In genomic region chr9:110651931-110652722, GRCm38 (mm10) we compare ENCODE assay signal across 8 mouse cellular contexts. TPM values are rescaled to one million over a fixed set of nuclear protein-coding genes. Genes with fewer than 3 reads are reported as not detected.
A peak's percentile ranks its signal among the peaks of the same experiment; 100 is the strongest.
DNase-seq lines count a peak whose midpoint lies in the region; ATAC-seq and TF ChIP-seq lines count a peak whose summit lies in the region.

No protein-coding gene starts in this region.

- no peak for DNase-seq in limb, embryonic 10.5 days (ENCODE audit: low spot score)
- peak; percentile 38 for DNase-seq in embryonic facial prominence, embryonic 10.5 days (ENCODE audit: low spot score)
- no peak for DNase-seq in hindbrain, embryonic 14.5 days (ENCODE audit: low spot score)
- DNase-seq in liver, embryonic 14.5 days (ENCODE audit: low read depth in 3 of 3, low spot score in 3 of 3) = no peak
- DNase-seq in left cerebral cortex, postnatal 25 days (ENCODE audit: low spot score in 2 of 2) = no peak
- DNase-seq in cerebellum, postnatal 14 days = no peak

- H3K9me3 ChIP-seq in limb, embryonic 12.5 days = no peaks in the 10 kb centered on the region
- no peaks in the 10 kb centered on the region for H3K9me3 ChIP-seq in limb, embryonic 10.5 days (replicated peaks)
- no peaks in the 10 kb centered on the region for H3K9me3 ChIP-seq in embryonic facial prominence, embryonic 10.5 days
- no peaks in the 10 kb centered on the region for H3K9me3 ChIP-seq in hindbrain, embryonic 14.5 days (ENCODE audit: control insufficient read depth, low read length)
- no peaks in the 10 kb centered on the region for H3K9me3 ChIP-seq in liver, embryonic 14.5 days (ENCODE audit: control insufficient read depth, low read length)
- no peaks in the 10 kb centered on the region for H3K9me3 ChIP-seq in neural tube, embryonic 14.5 days (ENCODE audit: control insufficient read depth, low read length)

- ATAC-seq in limb, embryonic 12.5 days (ENCODE audit: insufficient number of reproducible peaks, insufficient read depth, low FRiP score, low TSS enrichment, low read depth) = no peak
- no peak for ATAC-seq in hindbrain, embryonic 14.5 days (ENCODE audit: low FRiP score)
- ATAC-seq in liver, embryonic 14.5 days (ENCODE audit: insufficient read depth) = no peak
- ATAC-seq in neural tube, embryonic 14.5 days (ENCODE audit: low read depth) = no peak

- no peak for TF ChIP-seq EP300 in liver, embryonic 14.5 days (IDR thresholded peaks at IDR 0.05; ENCODE audit: low read depth)

- no peak overlapping the region for H3K9ac ChIP-seq in limb, embryonic 12.5 days (replicated peaks)
- H3K9ac ChIP-seq in hindbrain, embryonic 14.5 days = no peak overlapping the region
- no peak overlapping the region for H3K9ac ChIP-seq in liver, embryonic 14.5 days (replicated peaks)
- no peak overlapping the region for H3K9ac ChIP-seq in neural tube, embryonic 14.5 days (replicated peaks; ENCODE audit: low read depth, low read length)

- 22% methylated on average over 13 of the region's 13 CpGs for WGBS in limb, embryonic 12.5 days
- 28% methylated on average over 13 of the region's 13 CpGs for WGBS in limb, embryonic 10.5 days
- WGBS in embryonic facial prominence, embryonic 10.5 days = 33% methylated on average over 13 of the region's 13 CpGs
- 35% methylated on average over 13 of the region's 13 CpGs for WGBS in hindbrain, embryonic 14.5 days
- 16% methylated on average over 13 of the region's 13 CpGs for WGBS in liver, embryonic 14.5 days (ENCODE audit: insufficient replicate concordance)
- 38% methylated on average over 13 of the region's 13 CpGs for WGBS in neural tube, embryonic 14.5 days

- H3K4me2 ChIP-seq in limb, embryonic 12.5 days = peak overlapping the region; percentile 99
- peak overlapping the region; percentile 98 for H3K4me2 ChIP-seq in hindbrain, embryonic 14.5 days (replicated peaks)
- peak overlapping the region; percentile 90 for H3K4me2 ChIP-seq in liver, embryonic 14.5 days (ENCODE audit: low read depth)
- peak overlapping the region; percentile 82 for H3K4me2 ChIP-seq in neural tube, embryonic 14.5 days (ENCODE audit: low read depth, low read length)

- H3K27ac ChIP-seq in limb, embryonic 12.5 days = no peak overlapping the region
- H3K27ac ChIP-seq in limb, embryonic 10.5 days = no peak overlapping the region
- H3K27ac ChIP-seq in embryonic facial prominence, embryonic 10.5 days (replicated peaks) = no peak overlapping the region
- no peak overlapping the region for H3K27ac ChIP-seq in hindbrain, embryonic 14.5 days
- no peak overlapping the region for H3K27ac ChIP-seq in liver, embryonic 14.5 days
- H3K27ac ChIP-seq in neural tube, embryonic 14.5 days (ENCODE audit: low read depth, low read length) = no peak overlapping the region

- no peaks in the 10 kb centered on the region for H3K36me3 ChIP-seq in limb, embryonic 12.5 days
- H3K36me3 ChIP-seq in limb, embryonic 10.5 days = no peaks in the 10 kb centered on the region
- H3K36me3 ChIP-seq in embryonic facial prominence, embryonic 10.5 days (replicated peaks) = no peaks in the 10 kb centered on the region
- no peaks in the 10 kb centered on the region for H3K36me3 ChIP-seq in hindbrain, embryonic 14.5 days (replicated peaks; ENCODE audit: control insufficient read depth, insufficient read depth)
- H3K36me3 ChIP-seq in liver, embryonic 14.5 days (replicated peaks; ENCODE audit: control insufficient read depth, insufficient read depth, low read depth) = no peaks in the 10 kb centered on the region
- no peaks in the 10 kb centered on the region for H3K36me3 ChIP-seq in neural tube, embryonic 14.5 days (ENCODE audit: control insufficient read depth, insufficient read depth, low read length)

- peaks cover 27% of the 10 kb centered on the region for H3K4me1 ChIP-seq in limb, embryonic 12.5 days (replicated peaks)
- peaks cover 36% of the 10 kb centered on the region for H3K4me1 ChIP-seq in limb, embryonic 10.5 days
- H3K4me1 ChIP-seq in embryonic facial prominence, embryonic 10.5 days = peaks cover 51% of the 10 kb centered on the region
- peaks cover 28% of the 10 kb centered on the region for H3K4me1 ChIP-seq in hindbrain, embryonic 14.5 days (replicated peaks; ENCODE audit: control insufficient read depth, insufficient read depth, low read length)
- peaks cover 21 to 28% of the 10 kb centered on the region in 2 experiments for H3K4me1 ChIP-seq in liver, embryonic 14.5 days (replicated peaks; ENCODE audit: control insufficient read depth in 2 of 2, insufficient read depth in 2 of 2, low read length in 1 of 2)
- H3K4me1 ChIP-seq in neural tube, embryonic 14.5 days (ENCODE audit: control insufficient read depth, insufficient read depth, low read length) = peaks cover 8% of the 10 kb centered on the region; the same call in 1 of the 2 replicates

- peaks cover 41% of the 10 kb centered on the region for H3K27me3 ChIP-seq in limb, embryonic 12.5 days
- H3K27me3 ChIP-seq in limb, embryonic 10.5 days (ENCODE audit: low read depth, poor library complexity, severe bottlenecking) = peaks cover 49% of the 10 kb centered on the region
- H3K27me3 ChIP-seq in embryonic facial prominence, embryonic 10.5 days (replicated peaks; ENCODE audit: low read depth, poor library complexity, severe bottlenecking) = peaks cover 37% of the 10 kb centered on the region
- H3K27me3 ChIP-seq in hindbrain, embryonic 14.5 days (ENCODE audit: control insufficient read depth, insufficient read depth, low read length) = peaks cover 24% of the 10 kb centered on the region
- H3K27me3 ChIP-seq in liver, embryonic 14.5 days (ENCODE audit: control insufficient read depth, insufficient read depth, low read length) = peaks cover 19% of the 10 kb centered on the region
- H3K27me3 ChIP-seq in neural tube, embryonic 14.5 days (ENCODE audit: control insufficient read depth, insufficient read depth, low read length) = no peaks in the 10 kb centered on the region

- H3K4me3 ChIP-seq in limb, embryonic 12.5 days (replicated peaks) = peak overlapping the region; percentile 67; the same call in 1 of the 2 replicates
- H3K4me3 ChIP-seq in limb, embryonic 10.5 days = no peak overlapping the region
- peak overlapping the region; percentile 84 for H3K4me3 ChIP-seq in embryonic facial prominence, embryonic 10.5 days
- H3K4me3 ChIP-seq in hindbrain, embryonic 14.5 days (replicated peaks; ENCODE audit: low read length) = no peak overlapping the region
- peak overlapping the region; percentile 2 to 62; a peak in 2 of 4 replicates for H3K4me3 ChIP-seq in liver, embryonic 14.5 days (ENCODE audit: insufficient read depth in 1 of 2, low read depth in 2 of 2, low read length in 2 of 2)
- H3K4me3 ChIP-seq in neural tube, embryonic 14.5 days (ENCODE audit: low read depth, low read length) = no peak overlapping the region

- intact Hi-C loops in left cerebral cortex, postnatal 25 days (cut with DNase I) = no loop called here

- peak; percentile 51; the same call in 1 of the 2 replicates for TF ChIP-seq CTCF in liver, embryonic 14.5 days (IDR thresholded peaks at IDR 0.05; ENCODE audit: low read depth)

RNA-seq across cellular contexts. Expression of gene Nbeal2, which starts 1.8 kb away (rescaled TPM):
- polyA plus RNA-seq in limb, embryonic 12.5 days (2016; fragmentation: Nextera tagmentation; extraction: Ambion mirVana) = 1.1 and 1.6 TPM in 2 replicates
- 0.73 and 0.76 TPM in 2 replicates for polyA plus RNA-seq in limb, embryonic 10.5 days (2016; fragmentation: Nextera tagmentation; extraction: Ambion mirVana)
- polyA plus RNA-seq in embryonic facial prominence, embryonic 10.5 days (2016; fragmentation: Nextera tagmentation; extraction: Ambion mirVana) = 1.9 and 2.0 TPM in 2 replicates
- polyA plus RNA-seq in hindbrain, embryonic 14.5 days (2014; fragmentation: Nextera tagmentation; extraction: Ambion mirVana) = 2.2 and 4.0 TPM in 2 replicates
- polyA plus RNA-seq in liver, embryonic 14.5 days (2012; rRNA removed) = 4.2 and 4.3 TPM in 2 replicates
- polyA plus RNA-seq in liver, embryonic 14.5 days (2014; fragmentation: Nextera tagmentation; extraction: Ambion mirVana) = 1.6 TPM in 2 replicates
- 4.8 and 5.0 TPM in 2 replicates for polyA plus RNA-seq in neural tube, embryonic 14.5 days (2014; fragmentation: Nextera tagmentation; extraction: Ambion mirVana)
- total RNA-seq in left cerebral cortex, postnatal 25 days (2021) = 10 to 100 TPM in 1 of 2 experiments, 1 to 10 TPM in 1; 9.3 to 14.4 TPM

RNA-seq across cellular contexts. Expression of gene Ccdc12, which starts 4.2 kb away (rescaled TPM):
- polyA plus RNA-seq in limb, embryonic 12.5 days (2016; fragmentation: Nextera tagmentation; extraction: Ambion mirVana) = 126 and 133 TPM in 2 replicates
- 164 and 175 TPM in 2 replicates for polyA plus RNA-seq in limb, embryonic 10.5 days (2016; fragmentation: Nextera tagmentation; extraction: Ambion mirVana)
- polyA plus RNA-seq in embryonic facial prominence, embryonic 10.5 days (2016; fragmentation: Nextera tagmentation; extraction: Ambion mirVana) = 174 and 177 TPM in 2 replicates
- 84.6 and 97.6 TPM in 2 replicates for polyA plus RNA-seq in hindbrain, embryonic 14.5 days (2014; fragmentation: Nextera tagmentation; extraction: Ambion mirVana)
- 42.3 and 64.5 TPM in 2 replicates for polyA plus RNA-seq in liver, embryonic 14.5 days (2012; rRNA removed)
- 60.4 and 66.0 TPM in 2 replicates for polyA plus RNA-seq in liver, embryonic 14.5 days (2014; fragmentation: Nextera tagmentation; extraction: Ambion mirVana)
- 101 and 112 TPM in 2 replicates for polyA plus RNA-seq in neural tube, embryonic 14.5 days (2014; fragmentation: Nextera tagmentation; extraction: Ambion mirVana)
- 10 to 100 TPM; 47.2 to 55.7 TPM for total RNA-seq in left cerebral cortex, postnatal 25 days (2021)

RNA-seq across cellular contexts. Expression of gene Nradd, which starts 27.9 kb away (rescaled TPM):
- 62.7 and 67.1 TPM in 2 replicates for polyA plus RNA-seq in limb, embryonic 12.5 days (2016; fragmentation: Nextera tagmentation; extraction: Ambion mirVana)
- polyA plus RNA-seq in limb, embryonic 10.5 days (2016; fragmentation: Nextera tagmentation; extraction: Ambion mirVana) = 52.8 and 60.6 TPM in 2 replicates
- polyA plus RNA-seq in embryonic facial prominence, embryonic 10.5 days (2016; fragmentation: Nextera tagmentation; extraction: Ambion mirVana) = 37.8 and 39.3 TPM in 2 replicates
- polyA plus RNA-seq in hindbrain, embryonic 14.5 days (2014; fragmentation: Nextera tagmentation; extraction: Ambion mirVana) = 16.4 and 16.8 TPM in 2 replicates
- 1.4 and 1.5 TPM in 2 replicates for polyA plus RNA-seq in liver, embryonic 14.5 days (2012; rRNA removed)
- 0.67 and 0.75 TPM in 2 replicates for polyA plus RNA-seq in liver, embryonic 14.5 days (2014; fragmentation: Nextera tagmentation; extraction: Ambion mirVana)
- 14.1 and 21.4 TPM in 2 replicates for polyA plus RNA-seq in neural tube, embryonic 14.5 days (2014; fragmentation: Nextera tagmentation; extraction: Ambion mirVana)
- 1 to 10 TPM; 1.3 TPM for total RNA-seq in left cerebral cortex, postnatal 25 days (2021)

Comparison
In these comparisons a context has a peak if more than half of its experiments do, and no peak if none do; other contexts are left out.
1. H3K4me3 ChIP-seq: peak in limb, embryonic 12.5 days (single experiment), embryonic facial prominence, embryonic 10.5 days (single experiment) and liver, embryonic 14.5 days (2 of 2); none in limb, embryonic 10.5 days (single experiment), hindbrain, embryonic 14.5 days (single experiment) and neural tube, embryonic 14.5 days (single experiment).
2. Peak in every context shown above with its lines, with median percentiles within 50 percentile points of each other: H3K4me2 ChIP-seq.